Mouse (Mus musculus) hindbrain, embryonic 16.5 days (tissue): ENCODE data around the gene Dpp6. TPM values are rescaled to one million over a fixed set of nuclear protein-coding genes. Genes with fewer than 3 reads are reported as not detected.

ENCODE experiments used
- ATAC-seq: fragments of 200-750 bp; cut with Nextera tagmentation; 2 replicates; pipeline ENCODE4 v1.8.0; 2017; ENCODE audit warnings: moderate TSS enrichment, moderate library complexity
- H3K27ac ChIP-seq: fragments of 300-500 bp; sonication (generic); 2 replicates; pipeline ENCODE4 v1.5.1; 2014; ENCODE audit warnings: low read depth, mild to moderate bottlenecking, control low read depth, low read length, moderate library complexity
- H3K27me3 ChIP-seq: fragments of 300-500 bp; sonication (generic); replicated peaks from 2 replicates; pipeline ENCODE4 v1.6.1; 2014; ENCODE audit warnings: low read length; ENCODE audit not compliant: control insufficient read depth, insufficient read depth
- H3K36me3 ChIP-seq: fragments of 300-500 bp; sonication (generic); 2 replicates; pipeline ENCODE4 v1.6.1; 2014; ENCODE audit warnings: mild to moderate bottlenecking, low read length, moderate library complexity, mixed read lengths; ENCODE audit not compliant: control insufficient read depth, insufficient read depth
- H3K4me1 ChIP-seq: fragments of 300-500 bp; sonication (generic); 2 replicates; pipeline ENCODE4 v1.6.1; 2014; ENCODE audit warnings: low read depth, low read length; ENCODE audit not compliant: control insufficient read depth, insufficient read depth
- H3K4me2 ChIP-seq: fragments of 300-500 bp; sonication (generic); 2 replicates; pipeline ENCODE4 v1.6.1; 2014; ENCODE audit warnings: mild to moderate bottlenecking, low read length, control low read depth, moderate library complexity
- H3K4me3 ChIP-seq: fragments of 300-500 bp; sonication (generic); 2 replicates; pipeline ENCODE4 v1.5.1; 2014; ENCODE audit warnings: mild to moderate bottlenecking, low read length, control low read depth, moderate library complexity
- H3K9ac ChIP-seq: fragments of 300-500 bp; sonication (generic); 2 replicates; pipeline ENCODE4 v1.6.1; 2014; ENCODE audit warnings: low read depth, mild to moderate bottlenecking, control low read depth, low read length, moderate library complexity
- H3K9me3 ChIP-seq: fragments of 300-500 bp; sonication (generic); 2 replicates; pipeline ENCODE4 v1.6.1; 2014; ENCODE audit warnings: mild to moderate bottlenecking, low read length, moderate library complexity; ENCODE audit not compliant: control insufficient read depth
- WGBS: fragments of 180-500 bp; shearing (Covaris S2); extraction: QIAGEN DNeasy Blood & Tissue Kit; methylation state at CpG from one replicate; pipeline ENCODE4 v1.1.7; 2014; 5-methylcytosine and 5-hydroxymethylcytosine counted together
- polyA plus RNA-seq: library from polyadenylated mRNA; unstranded; fragments of >200 nt; fragmentation: Nextera tagmentation; extraction: Ambion mirVana; gene quantifications from 2 replicates; pipeline ENCODE4 v1.2.1, GENCODE M21; 2015

Dpp6 gene
- polyA plus RNA-seq, 1 experiment from 2014 or later: 97.0 TPM

DNA sequence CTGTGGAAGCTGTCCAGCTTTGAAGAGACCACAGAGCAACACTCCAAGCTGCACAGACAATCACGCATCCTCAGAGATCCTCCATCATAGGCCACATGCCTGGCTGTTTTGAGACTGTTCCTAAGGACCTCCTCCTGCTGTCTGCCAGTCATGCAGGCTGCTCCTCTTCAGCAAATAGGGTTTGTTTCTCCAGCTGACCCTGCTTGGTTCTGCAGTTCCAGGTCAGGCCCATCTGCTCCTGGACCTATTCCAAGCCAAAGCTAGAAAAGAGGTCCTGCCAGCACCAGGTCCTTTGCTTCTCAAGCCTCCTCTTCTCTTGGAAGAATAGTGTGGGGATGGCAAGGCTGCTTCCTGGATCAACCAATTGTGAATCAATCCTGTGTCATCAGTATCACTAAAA lies 556.9 kb downstream of the Dpp6 start:
- WGBS: 54% methylated on average over 1 of the region's 1 CpGs
- no peak for ATAC-seq
- no peak overlapping the region for H3K9ac ChIP-seq
- no peaks in the 10 kb centered on the region for H3K9me3 ChIP-seq
- no peak overlapping the region for H3K27ac ChIP-seq
- H3K4me1 ChIP-seq: no peaks in the 10 kb centered on the region
- H3K4me3 ChIP-seq: no peak overlapping the region
- H3K36me3 ChIP-seq: no peaks in the 10 kb centered on the region
- H3K4me2 ChIP-seq: no peak overlapping the region
- no peaks in the 10 kb centered on the region for H3K27me3 ChIP-seq

DNA sequence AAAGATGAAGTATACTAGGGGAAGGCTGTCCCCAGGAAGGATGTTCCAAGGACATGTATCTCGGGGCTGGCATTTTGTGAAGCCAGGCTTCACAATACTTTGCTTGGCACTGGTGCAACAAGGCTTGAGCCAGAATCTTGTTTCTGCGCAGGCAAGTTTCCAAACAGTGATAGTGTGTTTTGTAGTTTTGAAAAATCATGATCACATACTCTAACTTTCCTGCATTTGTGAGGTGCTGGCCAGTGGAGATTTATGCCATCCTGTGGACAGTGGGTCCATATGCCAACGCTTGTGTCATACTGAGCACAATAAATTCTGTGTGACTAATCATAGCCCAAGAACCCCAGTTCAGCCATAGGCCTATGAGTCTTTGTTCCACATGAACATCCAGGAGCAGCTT lies 558.8 kb downstream of the Dpp6 start:
- 83% methylated on average over 3 of the region's 3 CpGs for WGBS

DNA sequence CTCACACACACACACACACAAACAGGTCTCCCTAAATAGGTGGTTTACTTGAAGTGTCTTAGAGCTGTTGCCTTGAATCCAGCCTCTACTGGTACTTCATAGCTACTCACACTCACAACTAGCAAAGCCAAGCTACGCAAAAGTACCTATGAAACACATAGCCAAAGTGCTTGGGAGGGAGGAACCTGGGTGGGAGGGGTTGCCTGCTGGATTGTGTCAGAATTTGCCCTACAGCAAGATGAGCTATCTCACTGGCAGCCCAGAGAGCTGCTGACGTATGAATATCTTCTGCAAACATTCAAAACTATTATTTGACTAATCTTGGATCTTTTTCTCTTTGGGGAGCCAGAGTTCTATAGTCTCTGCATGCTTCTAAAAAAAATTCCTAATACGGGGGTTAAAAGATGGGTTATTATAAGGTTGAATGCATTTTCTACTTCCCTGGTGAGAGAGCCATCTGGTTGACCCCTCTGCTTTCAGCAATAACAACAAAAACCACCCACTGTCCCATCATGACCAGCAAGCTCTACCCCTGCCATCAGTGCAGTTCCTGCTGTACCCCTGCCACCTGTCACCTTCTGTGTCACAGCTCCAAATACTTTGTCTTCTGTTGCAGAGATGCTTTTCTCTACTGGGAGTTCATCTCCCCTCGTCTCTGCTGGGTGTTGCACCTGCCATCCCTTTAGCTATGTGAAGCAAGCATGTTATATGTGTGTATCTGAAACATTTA lies 563.8 kb downstream of the Dpp6 start:
- ATAC-seq: peak; percentile 75; the same call in 1 of the 2 replicates
- Histone ChIP-seq H3K4me2 (no peak overlapping the region), H3K4me3 (no peak overlapping the region), H3K9ac (no peak overlapping the region), H3K27me3 (no peaks in the 10 kb centered on the region), H3K4me1 (no peaks in the 10 kb centered on the region), H3K9me3 (no peaks in the 10 kb centered on the region), H3K36me3 (peaks cover 9% of the 10 kb centered on the region), H3K27ac (no peak overlapping the region)
- 69% methylated on average over 4 of the region's 4 CpGs for WGBS

More for the DNA sequence above, 558.8 kb downstream of the Dpp6 start:
- Histone ChIP-seq H3K27ac (no peak overlapping the region), H3K27me3 (no peaks in the 10 kb centered on the region), H3K9me3 (no peaks in the 10 kb centered on the region), H3K36me3 (no peaks in the 10 kb centered on the region), H3K9ac (no peak overlapping the region), H3K4me3 (no peak overlapping the region), H3K4me1 (no peaks in the 10 kb centered on the region), H3K4me2 (no peak overlapping the region)
- ATAC-seq: no peak

DNA sequence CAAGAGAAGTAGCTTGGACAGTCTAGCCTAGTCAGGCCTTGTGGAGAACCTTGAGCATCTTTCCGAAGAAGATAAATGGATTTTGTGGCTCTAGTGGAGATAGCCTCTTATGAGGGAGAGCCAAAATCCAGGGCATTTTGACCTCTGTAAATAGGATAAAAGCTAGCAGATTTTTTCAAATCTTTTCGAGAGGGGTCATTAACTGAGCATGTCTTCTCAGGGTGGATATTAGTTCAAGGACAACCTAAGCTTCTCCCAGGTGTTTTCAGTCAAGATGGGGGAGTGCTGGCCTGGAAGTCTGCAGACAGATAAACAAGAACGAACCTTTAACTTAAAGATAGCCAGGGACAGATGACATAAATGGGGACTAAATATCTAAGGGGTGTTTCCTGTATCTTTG lies 581.4 kb downstream of the Dpp6 start:
- no peaks in the 10 kb centered on the region for H3K9me3 ChIP-seq
- WGBS: 91% methylated on average over 3 of the region's 3 CpGs
- no peak overlapping the region for H3K4me2 ChIP-seq
- no peak overlapping the region for H3K27ac ChIP-seq
- H3K4me1 ChIP-seq: peaks cover 4% of the 10 kb centered on the region; the same call in 1 of the 2 replicates
- peaks cover 2% of the 10 kb centered on the region; the same call in 1 of the 2 replicates for H3K36me3 ChIP-seq
- H3K9ac ChIP-seq: no peak overlapping the region
- no peak overlapping the region for H3K4me3 ChIP-seq
- no peak for ATAC-seq
- no peaks in the 10 kb centered on the region for H3K27me3 ChIP-seq

DNA sequence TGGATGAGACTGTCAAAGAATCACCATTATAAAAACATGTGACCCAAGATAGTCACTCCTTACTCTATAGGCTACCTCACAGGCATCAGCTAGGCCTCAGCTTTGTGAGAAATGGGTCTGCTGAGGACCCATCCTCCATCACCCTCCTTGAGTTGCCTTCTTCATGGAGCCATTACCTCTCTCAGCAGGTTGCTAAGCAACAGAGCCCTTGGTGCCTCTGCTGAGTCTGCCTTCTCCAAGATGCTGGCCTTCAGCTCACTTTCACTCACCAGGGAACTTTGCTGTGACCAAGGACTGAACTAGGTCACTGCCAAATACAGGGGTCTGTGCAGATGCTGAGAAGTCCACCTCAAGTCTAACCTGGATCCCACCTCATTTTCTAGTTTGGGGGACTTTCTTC lies 582.1 kb downstream of the Dpp6 start:
- Histone ChIP-seq H3K4me2 (no peak overlapping the region), H3K4me1 (peaks cover 4% of the 10 kb centered on the region; the same call in 1 of the 2 replicates), H3K27ac (no peak overlapping the region), H3K4me3 (no peak overlapping the region), H3K27me3 (no peaks in the 10 kb centered on the region), H3K9ac (no peak overlapping the region), H3K36me3 (peaks cover 2% of the 10 kb centered on the region; the same call in 1 of the 2 replicates), H3K9me3 (no peaks in the 10 kb centered on the region)
- no peak for ATAC-seq

DNA sequence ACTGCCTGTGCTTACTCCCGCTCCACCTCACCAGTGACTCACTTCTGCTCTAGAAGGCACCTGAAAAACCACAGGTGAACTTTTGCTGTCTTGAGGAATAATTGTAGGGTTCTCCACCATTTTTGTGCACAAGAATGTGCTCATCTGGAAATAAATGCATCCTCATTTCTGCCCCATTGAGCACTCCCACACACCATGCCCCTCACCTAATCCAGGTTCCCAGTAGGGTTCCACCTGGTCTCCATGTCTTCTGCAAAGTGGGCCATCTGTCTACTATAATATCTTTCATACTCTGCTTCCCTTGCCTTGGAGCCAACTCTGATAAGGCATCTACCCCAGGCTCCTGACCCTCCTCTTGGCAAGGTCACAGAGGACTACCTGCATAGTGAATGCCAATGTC lies 585.6 kb downstream of the Dpp6 start:
- 96% methylated on average over 1 of the region's 1 CpGs for WGBS
- Histone ChIP-seq H3K4me1 (peaks cover 4% of the 10 kb centered on the region; the same call in 1 of the 2 replicates), H3K27ac (no peak overlapping the region), H3K27me3 (no peaks in the 10 kb centered on the region), H3K4me2 (no peak overlapping the region), H3K4me3 (no peak overlapping the region), H3K9me3 (no peaks in the 10 kb centered on the region), H3K9ac (no peak overlapping the region), H3K36me3 (peaks cover 2% of the 10 kb centered on the region; the same call in 1 of the 2 replicates)
- ATAC-seq: no peak

DNA sequence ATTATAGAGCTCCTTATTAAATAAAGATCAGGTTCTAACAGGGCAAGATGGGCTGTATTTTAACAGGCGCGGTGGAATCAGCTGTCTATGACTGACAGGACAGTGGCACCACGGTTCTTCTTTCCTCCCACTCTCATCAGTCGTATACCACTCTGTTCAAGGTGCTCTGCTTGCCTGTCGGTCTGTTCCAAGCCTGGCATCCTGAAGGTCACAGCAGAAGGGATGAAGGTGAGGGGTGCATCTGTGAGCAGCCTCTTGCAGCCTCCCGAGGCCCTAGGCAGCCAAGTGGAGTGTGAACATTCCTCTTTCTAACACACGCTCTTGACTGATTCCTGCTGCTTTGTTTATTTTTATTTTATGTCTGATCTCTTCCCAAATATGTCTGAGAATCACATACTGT lies 591.9 kb downstream of the Dpp6 start:
- no peaks in the 10 kb centered on the region for H3K9me3 ChIP-seq
- H3K9ac ChIP-seq: no peak overlapping the region
- 67% methylated on average over 7 of the region's 7 CpGs for WGBS
- H3K4me2 ChIP-seq: no peak overlapping the region
- no peaks in the 10 kb centered on the region for H3K27me3 ChIP-seq
- H3K4me1 ChIP-seq: no peaks in the 10 kb centered on the region
- no peak for ATAC-seq
- H3K27ac ChIP-seq: peak overlapping the region; percentile 29; the same call in 1 of the 2 replicates
- H3K4me3 ChIP-seq: no peak overlapping the region
- no peaks in the 10 kb centered on the region for H3K36me3 ChIP-seq

DNA sequence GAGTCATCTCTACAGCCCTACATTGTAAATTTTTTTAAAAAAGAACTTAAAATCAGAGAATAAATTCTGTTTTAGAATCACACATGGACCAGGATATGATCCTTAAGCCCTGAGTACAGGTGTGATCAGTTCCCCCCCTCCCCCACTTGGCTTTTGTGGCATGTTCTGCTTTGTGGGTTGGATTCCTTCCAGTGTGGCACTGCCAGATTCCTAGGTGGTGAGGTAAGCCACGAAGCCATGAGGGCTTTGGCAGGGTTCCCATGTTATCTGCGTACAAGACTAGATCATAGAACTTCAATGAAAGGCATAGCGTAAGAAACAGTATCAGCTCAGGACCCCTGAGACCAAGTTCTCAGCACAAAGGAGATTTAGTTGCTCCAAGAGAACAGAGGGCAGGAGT lies 596.0 kb downstream of the Dpp6 start:
- H3K4me3 ChIP-seq: no peak overlapping the region
- WGBS: 52% methylated on average over 3 of the region's 3 CpGs
- ATAC-seq: no peak
- H3K27me3 ChIP-seq: no peaks in the 10 kb centered on the region
- no peaks in the 10 kb centered on the region for H3K36me3 ChIP-seq
- no peak overlapping the region for H3K4me2 ChIP-seq
- no peak overlapping the region for H3K27ac ChIP-seq
- H3K9ac ChIP-seq: no peak overlapping the region
- no peaks in the 10 kb centered on the region for H3K9me3 ChIP-seq
- no peaks in the 10 kb centered on the region for H3K4me1 ChIP-seq

DNA sequence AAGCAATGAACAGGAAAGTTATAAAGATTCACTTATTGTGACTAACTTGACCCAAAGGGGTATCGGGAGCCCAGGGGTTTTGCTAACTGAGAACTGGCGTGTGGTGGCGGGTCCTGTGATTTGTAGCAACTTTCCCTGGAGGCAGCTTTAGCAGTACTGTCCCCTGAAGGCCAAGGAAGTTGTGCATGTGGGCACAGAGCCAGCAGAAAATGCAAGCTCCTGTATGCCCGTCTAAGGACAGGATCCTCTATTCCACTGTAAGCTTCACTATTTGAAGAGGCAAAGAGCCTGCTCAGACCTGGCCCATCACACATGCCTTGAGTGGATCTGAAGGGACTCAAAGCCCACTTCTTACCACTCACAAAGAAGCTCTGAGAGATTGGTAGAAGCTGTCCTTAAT lies 598.5 kb downstream of the Dpp6 start:
- H3K9ac ChIP-seq: no peak overlapping the region
- no peak overlapping the region for H3K4me2 ChIP-seq
- no peaks in the 10 kb centered on the region for H3K27me3 ChIP-seq
- no peaks in the 10 kb centered on the region for H3K36me3 ChIP-seq
- WGBS: 73% methylated on average over 4 of the region's 4 CpGs
- ATAC-seq: no peak
- H3K4me3 ChIP-seq: no peak overlapping the region
- H3K27ac ChIP-seq: no peak overlapping the region
- H3K4me1 ChIP-seq: no peaks in the 10 kb centered on the region
- H3K9me3 ChIP-seq: no peaks in the 10 kb centered on the region
